Mouse (Mus musculus) gastrocnemius, postnatal 14 days (tissue): ENCODE results near the gene Sh3d21. TPM values are rescaled to one million over a fixed set of nuclear protein-coding genes. Genes with fewer than 3 reads are reported as not detected.
"Not testable (repeated sequence)": the region's sequence is repeated elsewhere in the genome, so short reads cannot be mapped to it uniquely, and the experiment has no call there.

Experiments used
- DNase-seq: peaks from one replicate; pipeline ENCODE4 v3.0.0; 2021; ENCODE audit warnings: mixed read lengths
- intact Hi-C: fragments of 180-260 bp; cut with DNase I; formaldehyde crosslinking; loops from one replicate; pipeline ENCODE4 v1.15.1; 2025; ENCODE audit warnings: low total_unique reads
- total RNA-seq, 2 experiments: library from RNA; stranded (reverse); gene quantifications; 2 replicates each; pipeline ENCODE4 v1.2.3; 2021

Gene Sh3d21
- total RNA-seq, 2 experiments from 2014 or later = 1.1 to 1.2 TPM

- intact Hi-C loops = loop anchor here (10.0 kb wide), 1 partner anchor 91 kb away; the partner anchor contains the start of gene Trappc3
- DNase-seq = no peak
These were observed 10.5 kb upstream of the Sh3d21 start for GRCm38 (mm10) chr4:126173800-126174199.

- DNase-seq = not testable (repeated sequence)
These were observed 7.4 kb upstream of the Sh3d21 start for GRCm38 (mm10) chr4:126170737-126171136.

GRCm38 (mm10) chr4:126168851-126169250 lies 5.6 kb upstream of the Sh3d21 start:
- intact Hi-C loops = no loop called here
- DNase-seq = no peak

More at GRCm38 (mm10) chr4:126170737-126171136, 7.4 kb upstream of the Sh3d21 start:
- intact Hi-C loops = loop anchor here (10.0 kb wide), 1 partner anchor 94 kb away; the partner anchor contains the start of gene Trappc3

- intact Hi-C loops = no loop called here
- no peak for DNase-seq
These were observed 2.8 kb upstream of the Sh3d21 start for GRCm38 (mm10) chr4:126166084-126166483.

- intact Hi-C loops, DNase-seq: not testable (repeated sequence)
These were observed 1.8 kb upstream of the Sh3d21 start for GRCm38 (mm10) chr4:126165092-126165491.

GRCm38 (mm10) chr4:126163685-126164084 lies 394 bp upstream of the Sh3d21 start:
- intact Hi-C loops = no loop called here

GRCm38 (mm10) chr4:126162544-126163066 lies 686 bp downstream of the Sh3d21 start:
- intact Hi-C loops = no loop called here
- peak; percentile 93 for DNase-seq

More at GRCm38 (mm10) chr4:126163685-126164084, 394 bp upstream of the Sh3d21 start:
- no peak for DNase-seq

GRCm38 (mm10) chr4:126161986-126162385 lies 1.3 kb downstream of the Sh3d21 start:
- DNase-seq = no peak
- intact Hi-C loops = no loop called here

- intact Hi-C loops = no loop called here
- DNase-seq = no peak
These were observed 1.8 kb downstream of the Sh3d21 start for GRCm38 (mm10) chr4:126161456-126161855.

- intact Hi-C loops = no loop called here
- no peak for DNase-seq
These were observed 2.3 kb downstream of the Sh3d21 start for GRCm38 (mm10) chr4:126160981-126161380.

GRCm38 (mm10) chr4:126159455-126159854 lies 3.8 kb downstream of the Sh3d21 start:
- no peak for DNase-seq
- intact Hi-C loops = loop anchor here (5.0 kb wide), 1 partner anchor 72 kb away; no protein-coding TSS in a partner anchor

- DNase-seq = no peak
- intact Hi-C loops = loop anchor here (5.0 kb wide), 1 partner anchor 70 kb away; no protein-coding TSS in a partner anchor
These were observed 5.7 kb downstream of the Sh3d21 start for GRCm38 (mm10) chr4:126157562-126157961.

- no peak for DNase-seq
- intact Hi-C loops = loop anchor here (5.0 kb wide), 1 partner anchor 69 kb away; no protein-coding TSS in a partner anchor
These were observed 6.7 kb downstream of the Sh3d21 start for GRCm38 (mm10) chr4:126156617-126157016.

GRCm38 (mm10) chr4:126155869-126156268 lies 7.4 kb downstream of the Sh3d21 start:
- DNase-seq = no peak
- intact Hi-C loops = loop anchor here (5.0 kb wide), 1 partner anchor 69 kb away; no protein-coding TSS in a partner anchor

- no peak for DNase-seq
- intact Hi-C loops = loop anchor here (5.0 kb wide), 1 partner anchor 68 kb away; no protein-coding TSS in a partner anchor
These were observed 8.1 kb downstream of the Sh3d21 start for GRCm38 (mm10) chr4:126155183-126155582.

GRCm38 (mm10) chr4:126152864-126153263 lies 10.4 kb downstream of the Sh3d21 start:
- intact Hi-C loops = no loop called here
- no peak for DNase-seq

- no peak for DNase-seq
These were observed 11.4 kb downstream of the Sh3d21 start for GRCm38 (mm10) chr4:126151701-126152440.

GRCm38 (mm10) chr4:126150949-126151320 lies 12.4 kb downstream of the Sh3d21 start:
- no peak for DNase-seq
- intact Hi-C loops = no loop called here

More at GRCm38 (mm10) chr4:126151701-126152440, 11.4 kb downstream of the Sh3d21 start:
- intact Hi-C loops = no loop called here

- peak; percentile 87 for DNase-seq
- intact Hi-C loops = no loop called here
These were observed 12.9 kb downstream of the Sh3d21 start for GRCm38 (mm10) chr4:126150297-126150948.

- no peak for DNase-seq
- intact Hi-C loops = no loop called here
These were observed 13.5 kb downstream of the Sh3d21 start for GRCm38 (mm10) chr4:126149798-126150197.
